17 mouse cellular contexts compared by ENCODE assay signal in genomic region chr7:30202895-30203690, GRCm38 (mm10). TPM values are rescaled to one million over a fixed set of nuclear protein-coding genes. Genes with fewer than 3 reads are reported as not detected.
DNase-seq lines count a peak whose midpoint lies in the region; ATAC-seq and TF ChIP-seq lines count a peak whose summit lies in the region.
"Had no signal": no experiment of that assay in that cellular context is flagged by ENCODE, and none has a peak within 500 bp of the region (broad histone marks: within the 10 kb centered on the region; RNA-seq: fewer than 3 reads in every experiment).

No protein-coding gene starts in this region.

- TF ChIP-seq EP300 in heart, postnatal 0 days (IDR thresholded peaks at IDR 0.05; ENCODE audit: low read depth), result no peak

- peak overlapping the region; percentile 87 for H3K27ac ChIP-seq in cerebellum, adult 2 months (ENCODE audit: insufficient read depth, low read length)
- H3K27ac ChIP-seq in heart, postnatal 0 days (ENCODE audit: low read depth), result peak overlapping the region; percentile 64
- H3K27ac ChIP-seq in midbrain, embryonic 15.5 days, result no peak overlapping the region
- H3K27ac ChIP-seq in limb, embryonic 10.5 days, result no peak overlapping the region
- H3K27ac ChIP-seq: embryonic facial prominence, embryonic 12.5 days had no signal

- no peak overlapping the region for H3K4me3 ChIP-seq in cerebellum, adult 2 months (replicated peaks; ENCODE audit: insufficient read depth, low read depth, low read length)
- H3K4me3 ChIP-seq in heart, postnatal 0 days (ENCODE audit: low read depth, low read length), result no peak overlapping the region
- H3K4me3 ChIP-seq in midbrain, embryonic 15.5 days, result no peak overlapping the region
- no peak overlapping the region for H3K4me3 ChIP-seq in limb, embryonic 10.5 days
- H3K4me3 ChIP-seq: embryonic facial prominence, embryonic 12.5 days had no signal

- H3K9me3 ChIP-seq in heart, postnatal 0 days (replicated peaks; ENCODE audit: control insufficient read depth, low read length), result no peaks in the 10 kb centered on the region
- no peaks in the 10 kb centered on the region for H3K9me3 ChIP-seq in midbrain, embryonic 15.5 days
- H3K9me3 ChIP-seq in limb, embryonic 10.5 days (replicated peaks), result no peaks in the 10 kb centered on the region
- H3K9me3 ChIP-seq: embryonic facial prominence, embryonic 12.5 days had no signal

- H3K9ac ChIP-seq in heart, postnatal 0 days (replicated peaks; ENCODE audit: low read depth, low read length), result no peak overlapping the region
- H3K9ac ChIP-seq in midbrain, embryonic 15.5 days, result no peak overlapping the region
- H3K9ac ChIP-seq: embryonic facial prominence, embryonic 12.5 days had no signal

- no peak for TF ChIP-seq CTCF in cerebellum, adult 2 months (IDR thresholded peaks at IDR 0.05; ENCODE audit: borderline replicate concordance, insufficient read depth, low read depth, low read length)
- no peak for TF ChIP-seq CTCF in heart, postnatal 0 days (IDR thresholded peaks at IDR 0.05; ENCODE audit: low read depth)

- H3K4me1 ChIP-seq in cerebellum, adult 2 months (ENCODE audit: control insufficient read depth, insufficient read depth, low read length), result peaks cover 16% of the 10 kb centered on the region
- H3K4me1 ChIP-seq in heart, postnatal 0 days (ENCODE audit: control insufficient read depth, insufficient read depth), result peaks cover 7% of the 10 kb centered on the region; the same call in 1 of the 2 replicates
- H3K4me1 ChIP-seq in midbrain, embryonic 15.5 days, result peaks cover 4% of the 10 kb centered on the region; the same call in 1 of the 2 replicates
- H3K4me1 ChIP-seq in limb, embryonic 10.5 days, result peaks cover under 1% of the 10 kb centered on the region; the same call in 1 of the 2 replicates
- H3K4me1 ChIP-seq: embryonic facial prominence, embryonic 12.5 days had no signal

- no peak overlapping the region for H3K4me2 ChIP-seq in heart, postnatal 0 days (ENCODE audit: low read depth, low read length)
- H3K4me2 ChIP-seq in midbrain, embryonic 15.5 days, result no peak overlapping the region
- H3K4me2 ChIP-seq: embryonic facial prominence, embryonic 12.5 days had no signal

- WGBS in cerebellum, adult 2 months, result 18% methylated on average over 11 of the region's 11 CpGs
- 48% methylated on average over 11 of the region's 11 CpGs for WGBS in heart, postnatal 0 days
- WGBS in midbrain, embryonic 15.5 days, result 85% methylated on average over 11 of the region's 11 CpGs
- WGBS in limb, embryonic 10.5 days, result 92% methylated on average over 11 of the region's 11 CpGs

- no peaks in the 10 kb centered on the region for H3K36me3 ChIP-seq in heart, postnatal 0 days (replicated peaks; ENCODE audit: control insufficient read depth, insufficient read depth, low read length)
- H3K36me3 ChIP-seq in midbrain, embryonic 15.5 days (replicated peaks), result no peaks in the 10 kb centered on the region
- H3K36me3 ChIP-seq in limb, embryonic 10.5 days, result no peaks in the 10 kb centered on the region
- H3K36me3 ChIP-seq: embryonic facial prominence, embryonic 12.5 days had no signal

- DNase-seq in cerebellum, postnatal 4 days (ENCODE audit: low spot score in 2 of 2), result no peak
- DNase-seq in Muller cell, postnatal 12 days (ENCODE audit: inconsistent ontology term), result peak; percentile 91
- DNase-seq in cerebellum, adult 2 months, result peak; percentile 69 to 89
- DNase-seq in heart, postnatal 0 days (ENCODE audit: low spot score), result peak; percentile 58
- DNase-seq in right cerebral cortex, adult 18-20 months, result no peak
- no peak for DNase-seq in limb, embryonic 10.5 days (ENCODE audit: low spot score)
- DNase-seq: kidney, adult 11 months; midbrain, embryonic 14.5 days had no signal

- ATAC-seq in cerebellum, adult (ENCODE audit: insufficient number of reproducible peaks, low FRiP score, low TSS enrichment), result peak; percentile 85; the same call in 1 of the 2 replicates
- peak; percentile 59 for ATAC-seq in heart, postnatal 0 days (ENCODE audit: insufficient read depth, low read depth)
- ATAC-seq in midbrain, embryonic 15.5 days (replicated peaks), result no peak
- ATAC-seq: forebrain, embryonic 14.5 days had no signal

- TF ChIP-seq POLR2A in cerebellum, adult 2 months (IDR thresholded peaks at IDR 0.05; ENCODE audit: borderline replicate concordance, insufficient read depth, low read length), result no peak

- no peaks in the 10 kb centered on the region for H3K27me3 ChIP-seq in cerebellum, adult 2 months (ENCODE audit: control insufficient read depth, insufficient read depth, low read length)
- no peaks in the 10 kb centered on the region for H3K27me3 ChIP-seq in heart, postnatal 0 days (ENCODE audit: control insufficient read depth, insufficient read depth, low read length)
- H3K27me3 ChIP-seq in midbrain, embryonic 15.5 days (replicated peaks), result no peaks in the 10 kb centered on the region; the same call in 1 of the 2 replicates
- no peaks in the 10 kb centered on the region for H3K27me3 ChIP-seq in limb, embryonic 10.5 days (ENCODE audit: low read depth, poor library complexity, severe bottlenecking)
- H3K27me3 ChIP-seq: embryonic facial prominence, embryonic 12.5 days had no signal

RNA-seq across cellular contexts. Expression of gene Capns1, which starts 4.5 kb away (rescaled TPM):
- 463 and 475 TPM in 2 replicates for polyA plus RNA-seq in cerebellum, adult 2 months (2012; rRNA removed)
- total RNA-seq in heart, postnatal 0 days (2014; rRNA removed; ENCODE audit: low replicate concordance), result 356 and 427 TPM in 2 replicates
- polyA plus RNA-seq in heart, postnatal 0 days (2015; fragmentation: Nextera tagmentation; extraction: Ambion mirVana), result 84.4 and 88.5 TPM in 2 replicates
- polyA plus RNA-seq in midbrain, embryonic 15.5 days (2015; fragmentation: Nextera tagmentation; extraction: Ambion mirVana), result 69.8 and 81.5 TPM in 2 replicates
- 57.6 and 66.5 TPM in 2 replicates for polyA plus RNA-seq in limb, embryonic 10.5 days (2016; fragmentation: Nextera tagmentation; extraction: Ambion mirVana)

RNA-seq across cellular contexts. Expression of gene Cox7a1, which starts 19.1 kb away (rescaled TPM):
- 24.7 and 32.0 TPM in 2 replicates for polyA plus RNA-seq in cerebellum, adult 2 months (2012; rRNA removed)
- total RNA-seq in heart, postnatal 0 days (2014; rRNA removed; ENCODE audit: low replicate concordance), result 516 and 816 TPM in 2 replicates
- 1,339 and 1,426 TPM in 2 replicates for polyA plus RNA-seq in heart, postnatal 0 days (2015; fragmentation: Nextera tagmentation; extraction: Ambion mirVana)
- 6.5 and 6.8 TPM in 2 replicates for polyA plus RNA-seq in midbrain, embryonic 15.5 days (2015; fragmentation: Nextera tagmentation; extraction: Ambion mirVana)
- polyA plus RNA-seq in limb, embryonic 10.5 days (2016; fragmentation: Nextera tagmentation; extraction: Ambion mirVana), result 1.4 and 1.8 TPM in 2 replicates
- total RNA-seq: hematopoietic stem cell, adult 5-6 weeks had no signal

RNA-seq across cellular contexts. Expression of gene Polr2i, which starts 28.7 kb away (rescaled TPM):
- polyA plus RNA-seq in cerebellum, adult 2 months (2012; rRNA removed), result 167 and 182 TPM in 2 replicates
- 105 and 799 TPM in 2 replicates for total RNA-seq in heart, postnatal 0 days (2014; rRNA removed; ENCODE audit: low replicate concordance)
- 109 and 112 TPM in 2 replicates for polyA plus RNA-seq in heart, postnatal 0 days (2015; fragmentation: Nextera tagmentation; extraction: Ambion mirVana)
- polyA plus RNA-seq in midbrain, embryonic 15.5 days (2015; fragmentation: Nextera tagmentation; extraction: Ambion mirVana), result 175 and 188 TPM in 2 replicates
- 170 and 175 TPM in 2 replicates for polyA plus RNA-seq in limb, embryonic 10.5 days (2016; fragmentation: Nextera tagmentation; extraction: Ambion mirVana)

RNA-seq across cellular contexts. Expression of gene Tbcb, which starts 29.0 kb away (rescaled TPM):
- polyA plus RNA-seq in cerebellum, adult 2 months (2012; rRNA removed), result 134 and 147 TPM in 2 replicates
- 40.0 and 80.7 TPM in 2 replicates for total RNA-seq in heart, postnatal 0 days (2014; rRNA removed; ENCODE audit: low replicate concordance)
- polyA plus RNA-seq in heart, postnatal 0 days (2015; fragmentation: Nextera tagmentation; extraction: Ambion mirVana), result 131 and 137 TPM in 2 replicates
- polyA plus RNA-seq in midbrain, embryonic 15.5 days (2015; fragmentation: Nextera tagmentation; extraction: Ambion mirVana), result 429 and 432 TPM in 2 replicates
- 261 and 262 TPM in 2 replicates for polyA plus RNA-seq in limb, embryonic 10.5 days (2016; fragmentation: Nextera tagmentation; extraction: Ambion mirVana)

RNA-seq across cellular contexts. Expression of gene Ovol3, which starts 32.4 kb away (rescaled TPM):
- polyA plus RNA-seq in cerebellum, adult 2 months (2012; rRNA removed), result not detected in 2 replicates
- total RNA-seq in heart, postnatal 0 days (2014; rRNA removed; ENCODE audit: low replicate concordance), result not detected in 2 replicates
- polyA plus RNA-seq in heart, postnatal 0 days (2015; fragmentation: Nextera tagmentation; extraction: Ambion mirVana), result not detected in 2 replicates
- not detected in 2 replicates for polyA plus RNA-seq in midbrain, embryonic 15.5 days (2015; fragmentation: Nextera tagmentation; extraction: Ambion mirVana)
- polyA plus RNA-seq in limb, embryonic 10.5 days (2016; fragmentation: Nextera tagmentation; extraction: Ambion mirVana), result not detected in 2 replicates
- total RNA-seq: hematopoietic stem cell, adult 5-6 weeks; left cerebral cortex, postnatal 36 days had no signal
- polyA plus RNA-seq: C2C12; forebrain, embryonic 14.5 days; liver, embryonic 16.5 days; midbrain, embryonic 14.5 days; neural tube, embryonic 14.5 days had no signal

Comparison
In these comparisons a context has a peak if more than half of its experiments do, and no peak if none do; other contexts are left out.
1. DNase-seq: peak in Muller cell, postnatal 12 days (single experiment), cerebellum, adult 2 months (2 of 2) and heart, postnatal 0 days (single experiment); none in cerebellum, postnatal 4 days (0 of 2), right cerebral cortex, adult 18-20 months (single experiment) and limb, embryonic 10.5 days (single experiment).
2. H3K27ac ChIP-seq: peak in cerebellum, adult 2 months (single experiment) and heart, postnatal 0 days (single experiment); none in midbrain, embryonic 15.5 days (single experiment) and limb, embryonic 10.5 days (single experiment).
3. RNA of gene Cox7a1, which starts 19.1 kb away (polyA plus RNA-seq): 1,339 to 1,426 TPM in heart, postnatal 0 days; 24.7 to 32.0 TPM in cerebellum, adult 2 months, 6.5 to 6.8 TPM in midbrain, embryonic 15.5 days and 1.4 to 1.8 TPM in limb, embryonic 10.5 days; every median in the first group is over 10 times any median in the second.